Mouse (Mus musculus) ES-Bruce4 (cell line): ENCODE measurements around the gene Col9a1. TPM values are rescaled to one million over a fixed set of nuclear protein-coding genes. Genes with fewer than 3 reads are reported as not detected.

Source experiments
- H3K27ac ChIP-seq: 2 replicates; pipeline ENCODE4 v1.5.1; 2012; ENCODE audit warnings: low read length, inconsistent platforms; ENCODE audit not compliant: insufficient read depth
- H3K27me3 ChIP-seq: 2 replicates; pipeline ENCODE4 v1.6.1; 2012; ENCODE audit warnings: mild to moderate bottlenecking, low read length, inconsistent platforms; ENCODE audit not compliant: control insufficient read depth, poor library complexity, insufficient read depth, severe bottlenecking
- H3K36me3 ChIP-seq: 2 replicates; pipeline ENCODE4 v1.6.1; 2012; ENCODE audit warnings: inconsistent platforms, mild to moderate bottlenecking, low read length, moderate library complexity; ENCODE audit not compliant: control insufficient read depth, poor library complexity, insufficient read depth, severe bottlenecking
- H3K4me1 ChIP-seq: one replicate; pipeline ENCODE4 v1.8.1; 2011; ENCODE audit warnings: low read length; ENCODE audit not compliant: control insufficient read depth, insufficient read depth
- H3K4me3 ChIP-seq: 2 replicates; pipeline ENCODE4 v1.5.1; 2011; ENCODE audit warnings: low read depth, mild to moderate bottlenecking, low read length
- H3K9ac ChIP-seq: 2 replicates; pipeline ENCODE4 v1.6.1; 2012; ENCODE audit warnings: low read depth, mild to moderate bottlenecking, inconsistent platforms; ENCODE audit not compliant: poor library complexity, severe bottlenecking
- H3K9me3 ChIP-seq: replicated peaks from 2 replicates; pipeline ENCODE4 v1.6.1; 2012; ENCODE audit warnings: mild to moderate bottlenecking, low read length, inconsistent platforms; ENCODE audit not compliant: control insufficient read depth, poor library complexity, insufficient read depth, severe bottlenecking
- CTCF ChIP-seq: IDR thresholded peaks from one replicate; pipeline ENCODE4 v1.8.1; 2011; ENCODE audit warnings: low read depth, low read length
- EP300 ChIP-seq: IDR thresholded peaks from 2 replicates; pipeline ENCODE4 v1.6.1; 2011; ENCODE audit warnings: low read depth, low read length; ENCODE audit not compliant: insufficient read depth
- POLR2A ChIP-seq: IDR thresholded peaks from one replicate; pipeline ENCODE4 v1.8.1; 2011; ENCODE audit warnings: low read length; ENCODE audit not compliant: insufficient read depth
- polyA plus RNA-seq: library from polyadenylated mRNA; stranded (reverse); fragments of >200 nt; gene quantifications from 2 replicates; pipeline ENCODE4 v1.2.4, GENCODE M21; 2011; ENCODE audit warnings: low read depth; ENCODE audit not compliant: missing spikeins, insufficient read depth, insufficient read length

Col9a1 gene
- polyA plus RNA-seq, 1 experiment, result not detected

GRCm38 (mm10) chr1:24143504-24143903 is 33.9 kb upstream of the Col9a1 start:
- H3K36me3 ChIP-seq, result no peaks in the 10 kb centered on the region
- H3K9ac ChIP-seq, result no peak overlapping the region
- no peaks in the 10 kb centered on the region for H3K9me3 ChIP-seq
- H3K4me1 ChIP-seq, result no peaks in the 10 kb centered on the region
- H3K4me3 ChIP-seq, result no peak overlapping the region
- H3K27me3 ChIP-seq, result no peaks in the 10 kb centered on the region
- no peak overlapping the region for H3K27ac ChIP-seq
- no peak for TF ChIP-seq CTCF
- TF ChIP-seq POLR2A, result no peak
- TF ChIP-seq EP300, result no peak

GRCm38 (mm10) chr1:24157751-24158150 is 19.7 kb upstream of the Col9a1 start:
- no peak for TF ChIP-seq CTCF
- Histone ChIP-seq H3K27me3 (no peaks in the 10 kb centered on the region), H3K4me1 (no peaks in the 10 kb centered on the region), H3K36me3 (no peaks in the 10 kb centered on the region), H3K9ac (no peak overlapping the region), H3K4me3 (no peak overlapping the region), H3K9me3 (no peaks in the 10 kb centered on the region), H3K27ac (no peak overlapping the region)

- Histone ChIP-seq H3K9me3 (no peaks in the 10 kb centered on the region), H3K9ac (no peak overlapping the region), H3K4me3 (no peak overlapping the region), H3K4me1 (no peaks in the 10 kb centered on the region), H3K36me3 (no peaks in the 10 kb centered on the region), H3K27me3 (no peaks in the 10 kb centered on the region), H3K27ac (no peak overlapping the region)
- no peak for TF ChIP-seq POLR2A
- TF ChIP-seq EP300, result no peak
- peak; percentile 19 for TF ChIP-seq CTCF
These were observed 8.0 kb upstream of the Col9a1 start for GRCm38 (mm10) chr1:24169410-24169809.

- no peaks in the 10 kb centered on the region for H3K36me3 ChIP-seq
- TF ChIP-seq CTCF (no peak), EP300 (no peak), POLR2A (no peak)
These were observed 6.1 kb upstream of the Col9a1 start for GRCm38 (mm10) chr1:24171205-24171866.

GRCm38 (mm10) chr1:24171898-24172297 is 5.5 kb upstream of the Col9a1 start:
- Histone ChIP-seq H3K4me3 (no peak overlapping the region), H3K9ac (no peak overlapping the region)
- TF ChIP-seq POLR2A (no peak), EP300 (no peak), CTCF (no peak)

More at GRCm38 (mm10) chr1:24171205-24171866, 6.1 kb upstream of the Col9a1 start:
- Histone ChIP-seq H3K9me3 (no peaks in the 10 kb centered on the region), H3K27ac (no peak overlapping the region), H3K9ac (no peak overlapping the region), H3K4me3 (no peak overlapping the region), H3K27me3 (no peaks in the 10 kb centered on the region), H3K4me1 (no peaks in the 10 kb centered on the region)

GRCm38 (mm10) chr1:24172656-24173055 is 4.8 kb upstream of the Col9a1 start:
- TF ChIP-seq EP300 (no peak), CTCF (no peak), POLR2A (no peak)
- no peak overlapping the region for H3K4me3 ChIP-seq
- H3K27ac ChIP-seq, result no peak overlapping the region
- no peaks in the 10 kb centered on the region for H3K9me3 ChIP-seq
- no peaks in the 10 kb centered on the region for H3K27me3 ChIP-seq
- H3K36me3 ChIP-seq, result no peaks in the 10 kb centered on the region
- no peak overlapping the region for H3K9ac ChIP-seq
- no peaks in the 10 kb centered on the region for H3K4me1 ChIP-seq

More at GRCm38 (mm10) chr1:24171898-24172297, 5.5 kb upstream of the Col9a1 start:
- Histone ChIP-seq H3K4me1 (no peaks in the 10 kb centered on the region), H3K27ac (no peak overlapping the region), H3K36me3 (no peaks in the 10 kb centered on the region), H3K9me3 (no peaks in the 10 kb centered on the region), H3K27me3 (no peaks in the 10 kb centered on the region)
